Comparison of ENCODE assay signal across 8 mouse cellular contexts in genomic region chr9:114752863-114753484, GRCm38 (mm10). TPM values are rescaled to one million over a fixed set of nuclear protein-coding genes. Genes with fewer than 3 reads are reported as not detected.
A peak's percentile ranks its signal among the peaks of the same experiment; 100 is the strongest.
DNase-seq lines count a peak whose midpoint lies in the region; ATAC-seq and TF ChIP-seq lines count a peak whose summit lies in the region.

No protein-coding gene starts in this region.

- H3K9ac ChIP-seq in heart, embryonic 12.5 days, result peak overlapping the region; percentile 78
- H3K9ac ChIP-seq in kidney, postnatal 0 days (ENCODE audit: low read depth, low read length), result peak overlapping the region; percentile 50
- H3K9ac ChIP-seq in liver, adult 2 months (ENCODE audit: low read depth, low read length), result peak overlapping the region; percentile 53

- peak overlapping the region; percentile 32 for H3K27ac ChIP-seq in heart, embryonic 12.5 days (ENCODE audit: poor library complexity, severe bottlenecking)
- H3K27ac ChIP-seq in kidney, postnatal 0 days, result peak overlapping the region; percentile 58
- H3K27ac ChIP-seq in liver, adult 2 months (replicated peaks; ENCODE audit: insufficient read depth, low read depth, low read length), result no peak overlapping the region

- peak; percentile 87 for ATAC-seq in heart, embryonic 12.5 days (ENCODE audit: insufficient number of reproducible peaks, low FRiP score)
- ATAC-seq in kidney, postnatal 0 days (replicated peaks; ENCODE audit: low FRiP score, low read depth), result peak; percentile 88
- peak; percentile 91 for ATAC-seq in monocyte, adult 5-6 weeks (replicated peaks; ENCODE audit: insufficient number of reproducible peaks, low FRiP score, low TSS enrichment, poor library complexity, severe bottlenecking)

- H3K36me3 ChIP-seq in erythroblast, embryonic 14.5 days (ENCODE audit: control insufficient read depth), result peaks cover 15% of the 10 kb centered on the region
- H3K36me3 ChIP-seq in heart, embryonic 12.5 days, result peaks cover 59% of the 10 kb centered on the region
- peaks cover 25% of the 10 kb centered on the region; the same call in 1 of the 2 replicates for H3K36me3 ChIP-seq in kidney, postnatal 0 days (ENCODE audit: insufficient read depth, low read length)
- H3K36me3 ChIP-seq in liver, adult 2 months (ENCODE audit: control insufficient read depth, insufficient read depth, low read length), result peaks cover 6% of the 10 kb centered on the region; the same call in 1 of the 2 replicates

- peak overlapping the region; percentile 69 for H3K4me3 ChIP-seq in erythroblast, embryonic 14.5 days (replicated peaks)
- H3K4me3 ChIP-seq in heart, embryonic 12.5 days, result peak overlapping the region; percentile 61
- peak overlapping the region; percentile 46 for H3K4me3 ChIP-seq in kidney, postnatal 0 days (replicated peaks; ENCODE audit: low read depth, low read length)
- H3K4me3 ChIP-seq in liver, adult 2 months (ENCODE audit: insufficient read depth, low read depth, low read length), result peak overlapping the region; percentile 66

- H3K79me2 ChIP-seq in liver, adult 2 months (ENCODE audit: control insufficient read depth, insufficient read depth, low read length), result no peaks in the 10 kb centered on the region

- no peaks in the 10 kb centered on the region for H3K9me3 ChIP-seq in erythroblast, embryonic 14.5 days (ENCODE audit: control insufficient read depth, low read length)
- no peaks in the 10 kb centered on the region for H3K9me3 ChIP-seq in heart, embryonic 12.5 days (replicated peaks)
- H3K9me3 ChIP-seq in kidney, postnatal 0 days (replicated peaks; ENCODE audit: low read length), result no peaks in the 10 kb centered on the region

- 5% methylated on average over 36 of the region's 36 CpGs for WGBS in heart, embryonic 12.5 days
- WGBS in kidney, postnatal 0 days, result 6% methylated on average over 36 of the region's 36 CpGs
- WGBS in liver, adult 2 months, result 2% methylated on average over 36 of the region's 36 CpGs

- no peaks in the 10 kb centered on the region for H3K27me3 ChIP-seq in erythroblast, embryonic 14.5 days (ENCODE audit: control insufficient read depth)
- H3K27me3 ChIP-seq in heart, embryonic 12.5 days (replicated peaks), result no peaks in the 10 kb centered on the region
- H3K27me3 ChIP-seq in kidney, postnatal 0 days (ENCODE audit: insufficient read depth, low read length), result no peaks in the 10 kb centered on the region
- H3K27me3 ChIP-seq in liver, adult 2 months (ENCODE audit: control insufficient read depth, insufficient read depth, low read length), result no peaks in the 10 kb centered on the region

- peak overlapping the region; percentile 83 for H3K4me2 ChIP-seq in heart, embryonic 12.5 days
- peak overlapping the region; percentile 61 for H3K4me2 ChIP-seq in kidney, postnatal 0 days (ENCODE audit: low read length)

- no peak for TF ChIP-seq POLR2A in liver, adult 2 months (IDR thresholded peaks at IDR 0.05; ENCODE audit: extremely low read depth, insufficient read depth, low read length)

- DNase-seq in CD4-positive, CD25-positive, alpha-beta regulatory T cell, adult 2 months (ENCODE audit: low read depth, low spot score), result peak; percentile 97
- DNase-seq in brain, embryonic 18.5 days (ENCODE audit: low read depth, low spot score), result peak; percentile 46
- DNase-seq in kidney, postnatal 0 days (ENCODE audit: low spot score), result peak; percentile 96
- peak; percentile 86 for DNase-seq in liver, adult 2 months (ENCODE audit: extremely low read depth, low read depth, low spot score)
- DNase-seq in spleen, postnatal 36 days (ENCODE audit: low spot score in 2 of 2), result peak; percentile 96 to 97

- peak; percentile 99 for TF ChIP-seq CTCF in kidney, postnatal 0 days (IDR thresholded peaks at IDR 0.05; ENCODE audit: low read depth)
- TF ChIP-seq CTCF in liver, adult 2 months (IDR thresholded peaks at IDR 0.05; ENCODE audit: low read depth, low read length), result peak; percentile 94

- H3K4me1 ChIP-seq in erythroblast, embryonic 14.5 days (ENCODE audit: control insufficient read depth), result peaks cover 11% of the 10 kb centered on the region
- peaks cover 8% of the 10 kb centered on the region; the same call in 1 of the 2 replicates for H3K4me1 ChIP-seq in heart, embryonic 12.5 days (replicated peaks)
- no peaks in the 10 kb centered on the region for H3K4me1 ChIP-seq in kidney, postnatal 0 days (replicated peaks; ENCODE audit: insufficient read depth, low read length)
- peaks cover 2% of the 10 kb centered on the region; the same call in 1 of the 2 replicates for H3K4me1 ChIP-seq in liver, adult 2 months (ENCODE audit: control insufficient read depth, insufficient read depth, low read length)

RNA-seq across cellular contexts. Expression of gene Cmtm6, which starts 22.1 kb away (rescaled TPM):
- 0.04 and 0.07 TPM in 2 replicates for polyA plus RNA-seq in erythroblast, embryonic 14.5 days (2012)
- 42.2 and 43.9 TPM in 2 replicates for polyA plus RNA-seq in heart, embryonic 12.5 days (2016; fragmentation: Nextera tagmentation; extraction: Ambion mirVana)
- polyA plus RNA-seq in kidney, postnatal 0 days (2015; fragmentation: Nextera tagmentation; extraction: Ambion mirVana), result 64.5 and 70.3 TPM in 2 replicates
- 56.0 and 58.8 TPM in 2 replicates for total RNA-seq in liver, adult 2 months (2014; rRNA removed)
- 54.7 and 69.0 TPM in 2 replicates for polyA plus RNA-seq in liver, adult 2 months (2012; rRNA removed)
- 131 to 163 TPM (median 138 TPM) in 3 replicates for total RNA-seq in monocyte, adult 5-6 weeks (2017)

RNA-seq across cellular contexts. Expression of gene Cmtm7, which starts 28.7 kb away (rescaled TPM):
- polyA plus RNA-seq in erythroblast, embryonic 14.5 days (2012), result 0.53 and 0.61 TPM in 2 replicates
- polyA plus RNA-seq in heart, embryonic 12.5 days (2016; fragmentation: Nextera tagmentation; extraction: Ambion mirVana), result 104 TPM in 2 replicates
- polyA plus RNA-seq in kidney, postnatal 0 days (2015; fragmentation: Nextera tagmentation; extraction: Ambion mirVana), result 95.4 and 102 TPM in 2 replicates
- 5.3 and 6.2 TPM in 2 replicates for total RNA-seq in liver, adult 2 months (2014; rRNA removed)
- 10.5 and 17.3 TPM in 2 replicates for polyA plus RNA-seq in liver, adult 2 months (2012; rRNA removed)
- total RNA-seq in monocyte, adult 5-6 weeks (2017), result 95.2 to 128 TPM (median 119 TPM) in 3 replicates

Comparison
In these comparisons a context has a peak if more than half of its experiments do, and no peak if none do; other contexts are left out.
1. DNase-seq: peak in every context shown above with its lines; median percentile 97 in CD4-positive, CD25-positive, alpha-beta regulatory T cell, adult 2 months; 96 in spleen, postnatal 36 days; 96 in kidney, postnatal 0 days; 86 in liver, adult 2 months; 46 in brain, embryonic 18.5 days.
2. RNA of gene Cmtm6, which starts 22.1 kb away (polyA plus RNA-seq): 54.7 to 69.0 TPM in liver, adult 2 months, 64.5 to 70.3 TPM in kidney, postnatal 0 days and 42.2 to 43.9 TPM in heart, embryonic 12.5 days; 0.04 to 0.07 TPM in erythroblast, embryonic 14.5 days; every median in the first group is over 10 times any median in the second.
3. Peak in every context shown above with its lines, with median percentiles within 50 percentile points of each other: H3K4me3 ChIP-seq, ATAC-seq and H3K9ac ChIP-seq.